ENCODE assay signal across 8 mouse cellular contexts in genomic region chr11:108342781-108343768, GRCm38 (mm10). TPM values are rescaled to one million over a fixed set of nuclear protein-coding genes. Genes with fewer than 3 reads are reported as not detected.
DNase-seq lines count a peak whose midpoint lies in the region; ATAC-seq lines count a peak whose summit lies in the region.

Apoh (plus strand) TSS chr11:108343354.

- no peaks in the 10 kb centered on the region for H3K27me3 ChIP-seq in forebrain, embryonic 15.5 days

- H3K27ac ChIP-seq in forebrain, embryonic 15.5 days (replicated peaks), result peak within 1 kb of the TSS; percentile 91

- H3K4me1 ChIP-seq in forebrain, embryonic 15.5 days, result peaks cover 29% of the 10 kb centered on the region

- under 1% methylated on average over 71 of the region's 75 CpGs for WGBS in forebrain, embryonic 15.5 days

- ATAC-seq in cerebellum, adult (ENCODE audit: insufficient number of reproducible peaks, low FRiP score, low TSS enrichment), result peak; percentile 26; the same call in 1 of the 2 replicates
- ATAC-seq in forebrain, embryonic 15.5 days (replicated peaks), result peak; percentile 5; the same call in 1 of the 2 replicates

- H3K9me3 ChIP-seq in forebrain, embryonic 15.5 days, result no peaks in the 10 kb centered on the region

- 0 out of 2 replicates have a peak, but pooled peaks cover 3% of the 10 kb centered on the region for H3K36me3 ChIP-seq in forebrain, embryonic 15.5 days

- H3K9ac ChIP-seq in forebrain, embryonic 15.5 days (replicated peaks), result peak within 1 kb of the TSS; percentile 87

- peak; percentile 44 for DNase-seq in MN1 (ENCODE audit: low spot score)
- DNase-seq in heart, postnatal 4 days, result peak; percentile 73
- peak; percentile 31 for DNase-seq in layer of hippocampus, adult 9-11 months
- peak; percentile 56 for DNase-seq in lung, postnatal 14 days
- DNase-seq in retina, postnatal 1 day, result peak; percentile 58
- DNase-seq in urinary bladder, postnatal 14 days (ENCODE audit: low spot score), result peak; percentile 58

- H3K4me3 ChIP-seq in forebrain, embryonic 15.5 days, result peak within 1 kb of the TSS; percentile 67

- peak within 1 kb of the TSS; percentile 100 for H3K4me2 ChIP-seq in forebrain, embryonic 15.5 days (replicated peaks)

RNA-seq across cellular contexts. Expression of gene Apoh, which starts in this region (rescaled TPM):
- 1.3 TPM in 1 of 2 replicates, not detected in the other for polyA plus RNA-seq in forebrain, embryonic 15.5 days (2015; fragmentation: Nextera tagmentation; extraction: Ambion mirVana)
- total RNA-seq in heart, postnatal 4 days (2021), result under 1 TPM in 1 of 2 experiments, not detected in 1; 0.24 TPM

Comparison
In these comparisons a context has a peak if more than half of its experiments do, and no peak if none do; other contexts are left out.
1. Peak in every context shown above with its lines: DNase-seq, ATAC-seq, H3K4me3 ChIP-seq and H3K27ac ChIP-seq.
2. Peak in DNase-seq in heart, postnatal 4 days; RNA of the gene not detected or under 1 TPM.